Mouse (Mus musculus): Measurements from ENCODE around the gene Ppp1r21. TPM values are rescaled to one million over a fixed set of nuclear protein-coding genes. Genes with fewer than 3 reads are reported as not detected.

Gene Ppp1r21
- polyA plus RNA-seq, 1 experiment, result not detected

- Histone ChIP-seq H3K27ac (ENCODE audit: insufficient read depth, low read depth, low read length) (no peak overlapping the region; the same call in 1 of the 2 replicates), H3K4me3 (ENCODE audit: insufficient read depth, low read depth, low read length) (no peak overlapping the region), H3K4me1 (ENCODE audit: control insufficient read depth, insufficient read depth, low read length) (peaks cover 19% of the 10 kb centered on the region)
- TF ChIP-seq POLR2A (IDR thresholded peaks at IDR 0.05; ENCODE audit: insufficient read depth, low read depth, low read length), result no peak
- no peak for TF ChIP-seq CTCF (IDR thresholded peaks at IDR 0.05; ENCODE audit: insufficient read depth, low read depth, low read length)
- 95% methylated on average over 11 of the region's 11 CpGs for WGBS
These were observed 23.7 kb downstream of the Ppp1r21 start for GRCm38 (mm10) chr17:88553473-88554087.

GRCm38 (mm10) chr17:88556176-88556575, 26.3 kb downstream of the Ppp1r21 start:
- H3K4me3 ChIP-seq (ENCODE audit: insufficient read depth, low read depth, low read length), result no peak overlapping the region
- H3K4me1 ChIP-seq (ENCODE audit: control insufficient read depth, insufficient read depth, low read length), result peaks cover 14% of the 10 kb centered on the region
- H3K27ac ChIP-seq (ENCODE audit: insufficient read depth, low read depth, low read length), result no peak overlapping the region
- WGBS, result 55% methylated on average over 13 of the region's 13 CpGs
- no peak for TF ChIP-seq POLR2A (IDR thresholded peaks at IDR 0.05; ENCODE audit: insufficient read depth, low read depth, low read length)
- no peak for TF ChIP-seq CTCF (IDR thresholded peaks at IDR 0.05; ENCODE audit: insufficient read depth, low read depth, low read length)

- H3K4me1 ChIP-seq (ENCODE audit: control insufficient read depth, insufficient read depth, low read length), result peaks cover 13% of the 10 kb centered on the region
- 85% methylated on average over 4 of the region's 4 CpGs for WGBS
- H3K27ac ChIP-seq (ENCODE audit: insufficient read depth, low read depth, low read length), result no peak overlapping the region
- TF ChIP-seq POLR2A (IDR thresholded peaks at IDR 0.05; ENCODE audit: insufficient read depth, low read depth, low read length) (no peak), CTCF (IDR thresholded peaks at IDR 0.05; ENCODE audit: insufficient read depth, low read depth, low read length) (no peak)
- no peak overlapping the region for H3K4me3 ChIP-seq (ENCODE audit: insufficient read depth, low read depth, low read length)
These were observed 26.8 kb downstream of the Ppp1r21 start for GRCm38 (mm10) chr17:88556688-88557087.

GRCm38 (mm10) chr17:88558168-88558842, 28.4 kb downstream of the Ppp1r21 start:
- 33% methylated on average over 13 of the region's 13 CpGs for WGBS
- H3K27ac ChIP-seq (ENCODE audit: insufficient read depth, low read depth, low read length), result no peak overlapping the region
- H3K4me1 ChIP-seq (ENCODE audit: control insufficient read depth, insufficient read depth, low read length), result peaks cover 3% of the 10 kb centered on the region; the same call in 1 of the 2 replicates
- TF ChIP-seq CTCF (IDR thresholded peaks at IDR 0.05; ENCODE audit: insufficient read depth, low read depth, low read length) (no peak), POLR2A (IDR thresholded peaks at IDR 0.05; ENCODE audit: insufficient read depth, low read depth, low read length) (no peak)
- H3K4me3 ChIP-seq (ENCODE audit: insufficient read depth, low read depth, low read length), result no peak overlapping the region

- 78% methylated on average over 3 of the region's 3 CpGs for WGBS
- Histone ChIP-seq H3K4me3 (ENCODE audit: insufficient read depth, low read depth, low read length) (no peak overlapping the region), H3K4me1 (ENCODE audit: control insufficient read depth, insufficient read depth, low read length) (no peaks in the 10 kb centered on the region), H3K27ac (ENCODE audit: insufficient read depth, low read depth, low read length) (no peak overlapping the region)
- TF ChIP-seq CTCF (IDR thresholded peaks at IDR 0.05; ENCODE audit: insufficient read depth, low read depth, low read length) (no peak), POLR2A (IDR thresholded peaks at IDR 0.05; ENCODE audit: insufficient read depth, low read depth, low read length) (no peak)
These were observed 33.7 kb downstream of the Ppp1r21 start for GRCm38 (mm10) chr17:88563611-88564010.

- H3K27ac ChIP-seq (ENCODE audit: insufficient read depth, low read depth, low read length), result no peak overlapping the region
- no peak overlapping the region for H3K4me3 ChIP-seq (ENCODE audit: insufficient read depth, low read depth, low read length)
- TF ChIP-seq POLR2A (IDR thresholded peaks at IDR 0.05; ENCODE audit: insufficient read depth, low read depth, low read length), result no peak
- no peak for TF ChIP-seq CTCF (IDR thresholded peaks at IDR 0.05; ENCODE audit: insufficient read depth, low read depth, low read length)
- no peaks in the 10 kb centered on the region for H3K4me1 ChIP-seq (ENCODE audit: control insufficient read depth, insufficient read depth, low read length)
- WGBS, result 72% methylated on average over 10 of the region's 10 CpGs
These were observed 40.1 kb downstream of the Ppp1r21 start for GRCm38 (mm10) chr17:88569807-88570540.

GRCm38 (mm10) chr17:88570784-88571183, 40.9 kb downstream of the Ppp1r21 start:
- no peak overlapping the region for H3K27ac ChIP-seq (ENCODE audit: insufficient read depth, low read depth, low read length)
- 89% methylated on average over 11 of the region's 11 CpGs for WGBS

GRCm38 (mm10) chr17:88574811-88575210, 44.9 kb downstream of the Ppp1r21 start:
- Histone ChIP-seq H3K4me1 (ENCODE audit: control insufficient read depth, insufficient read depth, low read length) (no peaks in the 10 kb centered on the region), H3K4me3 (ENCODE audit: insufficient read depth, low read depth, low read length) (no peak overlapping the region), H3K27ac (ENCODE audit: insufficient read depth, low read depth, low read length) (no peak overlapping the region)
- TF ChIP-seq POLR2A (IDR thresholded peaks at IDR 0.05; ENCODE audit: insufficient read depth, low read depth, low read length) (no peak), CTCF (IDR thresholded peaks at IDR 0.05; ENCODE audit: insufficient read depth, low read depth, low read length) (no peak)
- 77% methylated on average over 5 of the region's 5 CpGs for WGBS

More at GRCm38 (mm10) chr17:88570784-88571183, 40.9 kb downstream of the Ppp1r21 start:
- TF ChIP-seq CTCF (IDR thresholded peaks at IDR 0.05; ENCODE audit: insufficient read depth, low read depth, low read length) (no peak), POLR2A (IDR thresholded peaks at IDR 0.05; ENCODE audit: insufficient read depth, low read depth, low read length) (no peak)
- H3K4me3 ChIP-seq (ENCODE audit: insufficient read depth, low read depth, low read length), result no peak overlapping the region
- no peaks in the 10 kb centered on the region for H3K4me1 ChIP-seq (ENCODE audit: control insufficient read depth, insufficient read depth, low read length)
